Comparison of ENCODE assay signal across 8 mouse cellular contexts in the genomic region with DNA sequence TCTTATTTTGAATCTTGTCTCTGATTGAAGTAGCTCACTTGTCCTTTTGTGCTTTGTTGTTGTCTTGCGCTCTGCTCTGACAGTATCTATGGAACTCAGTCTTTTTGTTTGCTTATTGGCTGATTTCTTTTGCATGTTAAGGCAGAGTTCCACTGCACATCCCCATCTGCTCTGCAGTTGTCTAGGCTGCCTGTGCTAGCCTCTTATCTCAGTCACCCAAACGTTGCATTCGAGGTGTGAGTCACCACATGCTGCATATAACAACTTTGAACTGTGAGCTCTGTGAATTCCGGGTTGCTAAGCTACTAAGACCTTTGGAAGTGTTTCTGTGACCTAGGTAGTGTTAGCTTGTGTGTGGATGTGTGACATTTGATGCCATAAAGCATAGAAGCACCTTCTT.
A peak's percentile ranks its signal among the peaks of the same experiment; 100 is the strongest.
DNase-seq lines count a peak whose midpoint lies in the region; ATAC-seq and TF ChIP-seq lines count a peak whose summit lies in the region.

No protein-coding gene starts in this region.

- no peak overlapping the region for H3K9ac ChIP-seq in forebrain, embryonic 16.5 days (replicated peaks; ENCODE audit: low read depth, low read length)
- no peak overlapping the region for H3K9ac ChIP-seq in midbrain, embryonic 13.5 days (replicated peaks)

- H3K27me3 ChIP-seq in forebrain, embryonic 16.5 days (replicated peaks; ENCODE audit: control insufficient read depth, insufficient read depth, low read length): no peaks in the 10 kb centered on the region
- H3K27me3 ChIP-seq in midbrain, embryonic 13.5 days: no peaks in the 10 kb centered on the region

- H3K4me3 ChIP-seq in layer of hippocampus, adult 2 months: no peak overlapping the region
- no peak overlapping the region for H3K4me3 ChIP-seq in forebrain, embryonic 16.5 days (replicated peaks; ENCODE audit: low read length)
- H3K4me3 ChIP-seq in midbrain, embryonic 13.5 days (replicated peaks): no peak overlapping the region

- peaks cover 12% of the 10 kb centered on the region for H3K4me1 ChIP-seq in forebrain, embryonic 16.5 days (replicated peaks; ENCODE audit: control insufficient read depth, insufficient read depth, low read length)
- peaks cover 11% of the 10 kb centered on the region for H3K4me1 ChIP-seq in midbrain, embryonic 13.5 days (replicated peaks)

- H3K4me2 ChIP-seq in forebrain, embryonic 16.5 days (ENCODE audit: low read length): no peak overlapping the region
- no peak overlapping the region for H3K4me2 ChIP-seq in midbrain, embryonic 13.5 days (replicated peaks)

- TF ChIP-seq CTCF in layer of hippocampus, adult 2 months (conservative IDR thresholded peaks at IDR 0.05): no peak

- H3K9me3 ChIP-seq in forebrain, embryonic 16.5 days (ENCODE audit: control insufficient read depth, low read length): no peaks in the 10 kb centered on the region
- no peaks in the 10 kb centered on the region for H3K9me3 ChIP-seq in midbrain, embryonic 13.5 days

- no peak for DNase-seq in layer of hippocampus, adult 2 months (ENCODE audit: low spot score in 2 of 2)
- no peak for DNase-seq in layer of hippocampus, postnatal 14 days (ENCODE audit: low spot score in 2 of 2)
- DNase-seq in R1 (ENCODE audit: low read depth, low spot score): peak; percentile 13
- DNase-seq in cerebellum, adult 8-10 months: no peak
- no peak for DNase-seq in left cerebral cortex, postnatal 4 days
- no peak for DNase-seq in B cell, adult 2 months

- H3K27ac ChIP-seq in layer of hippocampus, adult 2 months: peak overlapping the region; percentile 61
- 0 out of 2 replicates have a peak overlapping the region, but pooled peaks have one; percentile 5 for H3K27ac ChIP-seq in forebrain, embryonic 16.5 days (ENCODE audit: low read length)
- peak overlapping the region; percentile 71 for H3K27ac ChIP-seq in midbrain, embryonic 13.5 days

- H3K36me3 ChIP-seq in forebrain, embryonic 16.5 days (ENCODE audit: control insufficient read depth, insufficient read depth): no peaks in the 10 kb centered on the region
- H3K36me3 ChIP-seq in midbrain, embryonic 13.5 days: peaks cover 5% of the 10 kb centered on the region

- ATAC-seq in forebrain, embryonic 16.5 days: no peak
- ATAC-seq in midbrain, embryonic 13.5 days: no peak

- intact Hi-C loops in left cerebral cortex, postnatal 4 days (cut with DNase I): no loop called here

- 45% methylated on average over 4 of the region's 4 CpGs for WGBS in forebrain, embryonic 16.5 days
- 39% methylated on average over 4 of the region's 4 CpGs for WGBS in midbrain, embryonic 13.5 days

Comparison
In these comparisons a context has a peak if more than half of its experiments do, and no peak if none do; other contexts are left out.
1. H3K27ac ChIP-seq: peak in every context shown above with its lines; median percentile 71 in midbrain, embryonic 13.5 days; 61 in layer of hippocampus, adult 2 months; 5 in forebrain, embryonic 16.5 days.